Mouse (Mus musculus) lung, embryonic 16.5 days (tissue): ENCODE data around the gene Gm45021. TPM values are rescaled to one million over a fixed set of nuclear protein-coding genes. Genes with fewer than 3 reads are reported as not detected.

ENCODE experiments used
- ATAC-seq: fragments of 200-750 bp; cut with Nextera tagmentation; 2 replicates; pipeline ENCODE4 v1.8.0; 2017; ENCODE audit warnings: low read depth, mild to moderate bottlenecking, moderate library complexity
- H3K27ac ChIP-seq: fragments of 300-500 bp; sonication (generic); 2 replicates; pipeline ENCODE4 v1.5.1; 2014; ENCODE audit warnings: mild to moderate bottlenecking, control low read depth, low read length
- H3K27me3 ChIP-seq: fragments of 300-500 bp; sonication (generic); 2 replicates; pipeline ENCODE4 v1.6.1; 2014; ENCODE audit warnings: low read depth, low read length, mixed read lengths; ENCODE audit not compliant: control insufficient read depth, insufficient read depth
- H3K36me3 ChIP-seq: fragments of 300-500 bp; sonication (generic); 2 replicates; pipeline ENCODE4 v1.6.1; 2014; ENCODE audit warnings: low read length; ENCODE audit not compliant: control insufficient read depth, insufficient read depth
- H3K4me1 ChIP-seq: fragments of 300-500 bp; sonication (generic); replicated peaks from 2 replicates; pipeline ENCODE4 v1.6.1; 2014; ENCODE audit warnings: low read length, mixed read lengths; ENCODE audit not compliant: control insufficient read depth, insufficient read depth
- H3K4me2 ChIP-seq: fragments of 300-500 bp; sonication (generic); 2 replicates; pipeline ENCODE4 v1.6.1; 2014; ENCODE audit warnings: low read depth, low read length, control low read depth
- H3K4me3 ChIP-seq: fragments of 300-500 bp; sonication (generic); 2 replicates; pipeline ENCODE4 v1.5.1; 2014; ENCODE audit warnings: mild to moderate bottlenecking, low read length, control low read depth
- H3K9ac ChIP-seq: fragments of 300-500 bp; sonication (generic); 2 replicates; pipeline ENCODE4 v1.6.1; 2014; ENCODE audit warnings: low read length, control low read depth
- H3K9me3 ChIP-seq: fragments of 300-500 bp; sonication (generic); 2 replicates; pipeline ENCODE4 v1.6.1; 2016; ENCODE audit warnings: low read length; ENCODE audit not compliant: control insufficient read depth
- WGBS: fragments of 180-500 bp; shearing (Covaris S2); extraction: QIAGEN DNeasy Blood & Tissue Kit; methylation state at CpG from one replicate; pipeline ENCODE4 v1.1.7; 2014; 5-methylcytosine and 5-hydroxymethylcytosine counted together
- polyA plus RNA-seq: library from polyadenylated mRNA; unstranded; fragments of >200 nt; fragmentation: Nextera tagmentation; extraction: Ambion mirVana; gene quantifications from 2 replicates; pipeline ENCODE4 v1.2.1, GENCODE M21; 2015

Gene Gm45021
- not detected in 2 replicates for polyA plus RNA-seq

DNA sequence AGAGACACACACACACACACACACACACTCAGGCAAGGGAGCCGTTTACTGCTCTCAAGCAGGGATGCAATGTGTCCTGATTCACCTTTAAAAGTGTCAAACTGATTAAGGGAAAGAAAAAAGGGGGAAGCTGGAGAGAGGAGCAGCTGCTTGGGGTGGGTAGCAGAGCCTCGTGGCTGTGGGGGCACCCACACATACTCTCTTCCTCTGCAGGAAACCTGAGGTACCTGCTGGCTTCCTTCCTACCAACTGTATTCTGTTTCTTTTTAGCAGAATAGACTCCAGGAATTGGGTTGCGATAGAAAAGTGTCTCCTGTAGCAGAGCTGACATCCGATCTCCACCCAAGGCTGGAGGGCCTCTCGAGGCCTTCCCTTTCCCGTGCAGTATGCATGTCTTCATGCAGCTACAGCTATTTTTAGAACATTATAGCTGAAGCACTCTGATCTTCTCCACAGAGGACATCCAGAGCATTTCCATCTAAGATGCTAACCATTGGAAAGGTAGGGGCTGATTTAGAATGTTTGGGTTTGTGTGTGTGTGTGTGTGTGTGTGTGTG is at the start of gene Gm45021:
Gm45021 (plus strand) TSS at position 417 of the 557 bp plus-strand sequence.
- H3K27ac ChIP-seq: no peak within 1 kb of the TSS
- 14% methylated on average over 6 of the region's 6 CpGs for WGBS
- no peaks in the 10 kb centered on the region for H3K9me3 ChIP-seq
- no peaks in the 10 kb centered on the region for H3K36me3 ChIP-seq
- no peak within 1 kb of the TSS for H3K4me2 ChIP-seq
- 0 out of 2 replicates have a peak within 1 kb of the TSS, but pooled peaks have one; percentile 19 for H3K9ac ChIP-seq
- no peak for ATAC-seq
- H3K4me1 ChIP-seq: peaks cover 5% of the 10 kb centered on the region
- H3K4me3 ChIP-seq: no peak within 1 kb of the TSS
- no peaks in the 10 kb centered on the region for H3K27me3 ChIP-seq

DNA sequence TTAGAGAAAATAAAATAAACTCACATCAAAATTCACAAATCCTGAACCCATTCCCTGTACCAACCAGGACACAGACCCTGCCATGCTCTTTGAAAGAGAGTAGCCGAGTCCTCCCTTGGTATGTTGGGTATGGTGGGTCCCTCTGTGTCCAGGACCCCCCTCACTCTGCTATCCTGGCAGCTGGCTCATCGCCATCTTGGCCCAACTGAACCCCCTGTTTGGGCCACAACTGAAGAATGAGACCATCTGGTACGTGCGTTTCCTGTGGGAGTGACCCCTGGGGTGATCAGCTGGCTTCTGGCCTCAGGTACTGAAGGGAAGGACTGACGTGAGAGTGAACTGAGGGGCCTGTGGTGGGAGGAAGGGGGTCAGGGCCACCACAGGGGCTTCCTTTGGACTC is 49.5 kb upstream of the Gm45021 start:
- no peak overlapping the region for H3K4me2 ChIP-seq
- H3K36me3 ChIP-seq: no peaks in the 10 kb centered on the region
- no peak for ATAC-seq
- H3K27me3 ChIP-seq: no peaks in the 10 kb centered on the region
- H3K9ac ChIP-seq: no peak overlapping the region
- peaks cover 13% of the 10 kb centered on the region for H3K4me1 ChIP-seq
- no peak overlapping the region for H3K4me3 ChIP-seq
- no peaks in the 10 kb centered on the region for H3K9me3 ChIP-seq
- no peak overlapping the region for H3K27ac ChIP-seq
- WGBS: 68% methylated on average over 5 of the region's 5 CpGs

DNA sequence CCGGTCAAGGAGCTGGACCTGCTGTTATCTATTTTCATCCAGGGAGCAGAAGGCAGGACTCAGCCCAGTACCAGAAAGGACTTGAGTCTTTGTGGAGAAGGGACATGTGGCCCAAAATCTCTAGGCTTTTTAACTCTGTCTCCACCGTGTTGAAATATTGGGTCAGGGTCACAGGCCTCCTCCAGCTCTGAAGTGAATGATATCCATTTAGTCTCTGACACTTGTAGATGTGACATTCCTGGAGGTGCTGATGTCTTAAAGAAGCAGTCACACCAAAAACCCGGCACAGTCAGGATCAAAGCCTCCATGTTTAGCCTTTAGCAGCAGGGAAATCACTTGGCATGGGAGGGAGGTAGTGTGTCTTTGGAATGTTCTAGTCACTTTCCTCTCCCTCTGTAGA is 48.7 kb upstream of the Gm45021 start:
- Histone ChIP-seq H3K9me3 (no peaks in the 10 kb centered on the region), H3K4me1 (peaks cover 13% of the 10 kb centered on the region)
- 40% methylated on average over 3 of the region's 3 CpGs for WGBS

DNA sequence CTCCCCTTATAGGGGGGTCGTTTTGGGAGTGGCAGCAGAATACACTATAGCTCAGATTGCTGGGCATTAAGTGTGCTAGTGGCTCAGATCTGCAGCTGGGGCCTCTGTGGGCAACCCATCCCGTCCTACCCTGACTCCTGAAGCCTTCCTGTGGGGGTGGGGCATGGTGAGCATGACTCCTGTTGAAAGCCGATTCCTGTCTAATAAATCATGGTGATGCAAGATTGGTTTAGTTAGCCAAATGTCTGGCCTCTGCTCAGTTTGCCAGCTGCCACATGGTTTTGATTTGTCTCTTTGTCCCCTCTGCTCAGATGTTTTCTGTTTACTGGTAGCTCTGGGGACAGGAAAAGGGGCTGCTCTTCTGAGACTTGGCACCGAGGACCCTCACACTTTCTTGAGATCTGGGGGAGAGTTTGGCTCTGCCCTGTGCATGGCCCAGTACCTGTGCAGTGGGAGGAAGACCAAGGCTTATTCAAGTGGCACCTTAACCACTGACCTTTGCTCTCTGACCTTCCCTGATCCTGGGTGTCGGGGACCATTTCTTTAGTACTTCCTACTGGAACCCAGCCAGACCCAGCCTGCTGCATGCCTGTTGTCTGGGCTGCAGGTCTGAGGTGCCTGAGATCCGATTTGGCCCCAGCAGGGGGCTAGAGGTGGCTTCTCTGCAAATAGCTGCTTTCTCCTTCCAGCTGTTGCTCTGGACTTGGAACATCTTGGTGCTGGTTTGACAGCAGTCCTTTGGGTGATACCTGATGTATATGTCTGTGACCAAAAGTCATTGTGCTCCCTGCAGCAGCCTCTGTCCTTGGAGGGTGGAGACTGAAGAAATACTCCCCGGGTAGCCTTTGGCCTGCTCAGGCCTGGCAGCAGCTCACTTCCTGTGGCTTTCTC is 47.6 kb upstream of the Gm45021 start:
- 22% methylated on average over 7 of the region's 7 CpGs for WGBS
- H3K36me3 ChIP-seq: no peaks in the 10 kb centered on the region
- no peak overlapping the region for H3K9ac ChIP-seq
- H3K27me3 ChIP-seq: no peaks in the 10 kb centered on the region
- peak overlapping the region; percentile 43 for H3K27ac ChIP-seq
- no peaks in the 10 kb centered on the region for H3K9me3 ChIP-seq
- ATAC-seq: peak; percentile 31; the same call in 1 of the 2 replicates
- H3K4me1 ChIP-seq: peaks cover 13% of the 10 kb centered on the region
- no peak overlapping the region for H3K4me2 ChIP-seq
- H3K4me3 ChIP-seq: no peak overlapping the region

More for the DNA sequence above, 48.7 kb upstream of the Gm45021 start:
- Histone ChIP-seq H3K27ac (no peak overlapping the region), H3K36me3 (no peaks in the 10 kb centered on the region), H3K4me2 (no peak overlapping the region), H3K27me3 (no peaks in the 10 kb centered on the region), H3K9ac (no peak overlapping the region), H3K4me3 (no peak overlapping the region)
- no peak for ATAC-seq

DNA sequence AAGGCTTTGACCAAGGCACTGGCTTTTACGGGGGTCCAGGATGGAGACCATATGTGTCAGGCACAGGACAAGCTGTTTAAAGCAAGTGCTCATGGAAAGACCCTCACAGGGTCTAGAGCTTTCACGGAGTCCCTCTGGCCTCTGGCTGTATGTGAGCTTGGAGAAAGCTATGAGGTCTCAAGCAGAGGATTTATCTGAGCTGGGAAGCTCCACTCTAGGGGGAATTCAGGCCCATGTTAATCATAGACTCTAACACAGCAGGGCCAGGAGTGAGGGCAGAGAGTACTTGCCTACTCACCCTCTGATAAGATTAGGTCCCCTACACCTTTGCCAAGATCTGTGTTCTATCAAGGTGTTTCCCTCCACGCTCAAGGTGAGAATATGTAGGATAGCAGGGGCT is 46.8 kb upstream of the Gm45021 start:
- Histone ChIP-seq H3K9ac (no peak overlapping the region), H3K4me3 (no peak overlapping the region), H3K9me3 (no peaks in the 10 kb centered on the region), H3K4me2 (no peak overlapping the region), H3K27ac (peak overlapping the region; percentile 43; the same call in 1 of the 2 replicates), H3K27me3 (no peaks in the 10 kb centered on the region), H3K4me1 (peaks cover 13% of the 10 kb centered on the region), H3K36me3 (no peaks in the 10 kb centered on the region)
- 82% methylated on average over 3 of the region's 3 CpGs for WGBS
- ATAC-seq: no peak

DNA sequence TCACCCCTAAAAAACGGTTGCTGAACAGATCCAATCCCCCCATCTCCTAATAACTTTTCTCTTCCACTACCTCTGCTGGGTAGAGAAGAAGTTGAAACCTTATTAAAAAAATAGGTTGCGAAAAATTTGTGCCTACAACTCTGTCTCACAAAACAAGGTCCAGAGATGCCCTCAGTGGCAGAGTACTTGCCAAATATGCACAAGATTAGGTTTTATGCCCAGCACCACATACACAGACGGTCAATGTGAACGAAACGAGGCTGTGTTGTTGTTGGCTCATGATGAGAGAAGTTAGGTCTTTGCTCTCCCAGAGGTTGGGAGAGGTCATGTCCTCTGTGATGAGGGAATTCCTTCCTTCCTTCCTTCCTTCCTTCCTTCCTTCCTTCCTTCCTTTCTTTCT is 44.2 kb upstream of the Gm45021 start:
- no peaks in the 10 kb centered on the region for H3K27me3 ChIP-seq
- no peak overlapping the region for H3K4me2 ChIP-seq
- H3K9me3 ChIP-seq: no peaks in the 10 kb centered on the region
- no peaks in the 10 kb centered on the region for H3K36me3 ChIP-seq
- ATAC-seq: no peak
- peaks cover 13% of the 10 kb centered on the region for H3K4me1 ChIP-seq
- H3K9ac ChIP-seq: no peak overlapping the region
- 66% methylated on average over 5 of the region's 5 CpGs for WGBS
- no peak overlapping the region for H3K4me3 ChIP-seq
- no peak overlapping the region for H3K27ac ChIP-seq

DNA sequence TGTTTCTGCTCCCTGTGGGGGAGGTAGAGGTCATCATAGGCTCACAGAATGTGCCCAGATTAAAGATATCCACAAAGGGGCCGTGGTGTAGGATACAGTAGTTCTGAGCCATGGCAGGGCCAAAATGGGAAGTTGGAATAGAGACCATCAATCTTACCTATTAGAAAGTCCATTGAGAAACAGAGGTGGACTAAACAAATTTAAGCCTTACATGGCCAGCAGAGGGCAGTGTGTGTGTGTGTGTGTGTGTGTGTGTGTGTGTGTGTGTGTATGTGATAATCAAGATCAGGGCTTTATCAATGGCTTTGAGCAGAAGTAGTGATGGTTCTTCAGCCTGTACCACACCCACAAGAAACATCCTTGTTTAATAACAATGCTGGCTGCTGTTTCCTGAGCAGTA is 43.1 kb upstream of the Gm45021 start:
- no peaks in the 10 kb centered on the region for H3K27me3 ChIP-seq
- no peak overlapping the region for H3K9ac ChIP-seq
- H3K4me2 ChIP-seq: no peak overlapping the region
- peaks cover 12% of the 10 kb centered on the region for H3K4me1 ChIP-seq
- H3K36me3 ChIP-seq: no peaks in the 10 kb centered on the region
- H3K9me3 ChIP-seq: no peaks in the 10 kb centered on the region
- H3K4me3 ChIP-seq: no peak overlapping the region
- WGBS: 44% methylated on average over 1 of the region's 1 CpGs
- ATAC-seq: no peak
- H3K27ac ChIP-seq: no peak overlapping the region

DNA sequence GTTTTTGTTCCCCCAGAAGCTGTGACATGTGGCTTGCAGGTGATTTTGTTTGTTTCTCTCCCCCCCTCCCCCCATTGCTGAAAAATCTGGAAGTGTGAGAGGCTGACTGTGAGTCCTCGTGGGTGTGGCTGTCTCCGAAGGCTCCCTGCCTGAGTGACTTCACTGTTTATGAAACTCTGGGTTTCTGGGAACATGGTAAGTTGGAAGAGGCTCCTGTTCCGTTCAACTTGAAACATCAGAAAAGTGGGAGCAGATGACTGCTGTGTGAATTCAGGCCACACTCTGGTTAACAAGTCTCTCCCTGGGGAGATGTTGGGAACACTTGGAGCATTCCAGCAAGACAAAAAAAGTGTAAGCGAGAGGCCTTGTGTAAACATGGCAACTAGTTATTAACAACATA is 42.6 kb upstream of the Gm45021 start:
- H3K27ac ChIP-seq: no peak overlapping the region
- H3K36me3 ChIP-seq: no peaks in the 10 kb centered on the region
- peaks cover 6% of the 10 kb centered on the region for H3K4me1 ChIP-seq
- WGBS: 41% methylated on average over 4 of the region's 4 CpGs
- H3K27me3 ChIP-seq: no peaks in the 10 kb centered on the region
- no peak for ATAC-seq
- H3K9me3 ChIP-seq: no peaks in the 10 kb centered on the region
- H3K4me3 ChIP-seq: no peak overlapping the region
- H3K4me2 ChIP-seq: no peak overlapping the region
- no peak overlapping the region for H3K9ac ChIP-seq

DNA sequence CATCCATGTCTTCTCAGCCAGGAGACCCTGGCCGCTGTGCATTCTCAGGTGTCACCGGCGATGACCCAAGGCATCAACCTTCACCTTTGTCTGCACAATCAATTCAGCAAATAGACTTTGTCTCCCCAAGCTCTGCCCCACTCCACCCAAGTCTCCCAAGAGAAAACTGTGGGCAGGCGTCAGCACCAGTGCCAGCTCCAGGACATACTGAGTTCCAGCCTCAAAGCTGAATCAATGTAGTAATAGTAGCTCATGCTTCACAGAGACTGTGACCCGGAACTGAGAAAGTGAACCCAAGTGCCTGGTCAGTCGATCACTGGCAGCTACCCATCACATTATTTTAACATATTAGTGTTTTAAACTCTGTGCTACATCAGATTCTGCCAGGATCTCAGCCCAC is 41.1 kb upstream of the Gm45021 start:
- WGBS: 78% methylated on average over 6 of the region's 6 CpGs
- Histone ChIP-seq H3K9me3 (no peaks in the 10 kb centered on the region), H3K4me3 (no peak overlapping the region), H3K4me2 (no peak overlapping the region), H3K36me3 (no peaks in the 10 kb centered on the region), H3K9ac (no peak overlapping the region), H3K27me3 (no peaks in the 10 kb centered on the region), H3K4me1 (no peaks in the 10 kb centered on the region), H3K27ac (no peak overlapping the region)
- no peak for ATAC-seq
